Mouse (Mus musculus) hindbrain, embryonic 16.5 days (tissue): ENCODE data around the gene Plekhg6. TPM values are rescaled to one million over a fixed set of nuclear protein-coding genes. Genes with fewer than 3 reads are reported as not detected.

ENCODE experiments used
- ATAC-seq: fragments of 200-750 bp; cut with Nextera tagmentation; 2 replicates; pipeline ENCODE4 v1.8.0; 2017; ENCODE audit warnings: moderate TSS enrichment, moderate library complexity
- H3K27ac ChIP-seq: fragments of 300-500 bp; sonication (generic); 2 replicates; pipeline ENCODE4 v1.5.1; 2014; ENCODE audit warnings: low read depth, mild to moderate bottlenecking, control low read depth, low read length, moderate library complexity
- H3K27me3 ChIP-seq: fragments of 300-500 bp; sonication (generic); replicated peaks from 2 replicates; pipeline ENCODE4 v1.6.1; 2014; ENCODE audit warnings: low read length; ENCODE audit not compliant: control insufficient read depth, insufficient read depth
- H3K36me3 ChIP-seq: fragments of 300-500 bp; sonication (generic); 2 replicates; pipeline ENCODE4 v1.6.1; 2014; ENCODE audit warnings: mild to moderate bottlenecking, low read length, moderate library complexity, mixed read lengths; ENCODE audit not compliant: control insufficient read depth, insufficient read depth
- H3K4me1 ChIP-seq: fragments of 300-500 bp; sonication (generic); 2 replicates; pipeline ENCODE4 v1.6.1; 2014; ENCODE audit warnings: low read depth, low read length; ENCODE audit not compliant: control insufficient read depth, insufficient read depth
- H3K4me2 ChIP-seq: fragments of 300-500 bp; sonication (generic); 2 replicates; pipeline ENCODE4 v1.6.1; 2014; ENCODE audit warnings: mild to moderate bottlenecking, low read length, control low read depth, moderate library complexity
- H3K4me3 ChIP-seq: fragments of 300-500 bp; sonication (generic); 2 replicates; pipeline ENCODE4 v1.5.1; 2014; ENCODE audit warnings: mild to moderate bottlenecking, low read length, control low read depth, moderate library complexity
- H3K9ac ChIP-seq: fragments of 300-500 bp; sonication (generic); 2 replicates; pipeline ENCODE4 v1.6.1; 2014; ENCODE audit warnings: low read depth, mild to moderate bottlenecking, control low read depth, low read length, moderate library complexity
- H3K9me3 ChIP-seq: fragments of 300-500 bp; sonication (generic); 2 replicates; pipeline ENCODE4 v1.6.1; 2014; ENCODE audit warnings: mild to moderate bottlenecking, low read length, moderate library complexity; ENCODE audit not compliant: control insufficient read depth
- WGBS: fragments of 180-500 bp; shearing (Covaris S2); extraction: QIAGEN DNeasy Blood & Tissue Kit; methylation state at CpG from one replicate; pipeline ENCODE4 v1.1.7; 2014; 5-methylcytosine and 5-hydroxymethylcytosine counted together
- polyA plus RNA-seq: library from polyadenylated mRNA; unstranded; fragments of >200 nt; fragmentation: Nextera tagmentation; extraction: Ambion mirVana; gene quantifications from 2 replicates; pipeline ENCODE4 v1.2.1, GENCODE M21; 2015

Plekhg6 gene
- polyA plus RNA-seq, 1 experiment from 2014 or later: 0.30 TPM

GRCm38 (mm10) chr6:125344084-125344483, 36.5 kb downstream of the Plekhg6 start:
- WGBS: 38% methylated on average over 8 of the region's 8 CpGs
- ATAC-seq: no peak
- no peaks in the 10 kb centered on the region for H3K36me3 ChIP-seq

GRCm38 (mm10) chr6:125342198-125342597, 38.4 kb downstream of the Plekhg6 start:
- H3K4me1 ChIP-seq: no peaks in the 10 kb centered on the region
- WGBS: 44% methylated on average over 3 of the region's 3 CpGs
- no peaks in the 10 kb centered on the region for H3K9me3 ChIP-seq
- ATAC-seq: no peak
- no peak overlapping the region for H3K27ac ChIP-seq
- no peak overlapping the region for H3K4me3 ChIP-seq
- no peaks in the 10 kb centered on the region for H3K27me3 ChIP-seq
- H3K36me3 ChIP-seq: no peaks in the 10 kb centered on the region
- H3K4me2 ChIP-seq: no peak overlapping the region
- H3K9ac ChIP-seq: no peak overlapping the region

More at GRCm38 (mm10) chr6:125344084-125344483, 36.5 kb downstream of the Plekhg6 start:
- H3K4me3 ChIP-seq: no peak overlapping the region
- no peaks in the 10 kb centered on the region for H3K9me3 ChIP-seq
- H3K4me2 ChIP-seq: no peak overlapping the region
- no peak overlapping the region for H3K27ac ChIP-seq
- no peak overlapping the region for H3K9ac ChIP-seq
- H3K27me3 ChIP-seq: no peaks in the 10 kb centered on the region; the same call in 1 of the 2 replicates
- peaks cover 2% of the 10 kb centered on the region; the same call in 1 of the 2 replicates for H3K4me1 ChIP-seq

GRCm38 (mm10) chr6:125340244-125340643, 40.3 kb downstream of the Plekhg6 start:
- no peaks in the 10 kb centered on the region for H3K4me1 ChIP-seq
- no peaks in the 10 kb centered on the region for H3K36me3 ChIP-seq
- no peak overlapping the region for H3K9ac ChIP-seq
- no peaks in the 10 kb centered on the region for H3K9me3 ChIP-seq
- no peak overlapping the region for H3K4me2 ChIP-seq
- ATAC-seq: no peak
- WGBS: 85% methylated on average over 5 of the region's 5 CpGs
- H3K27ac ChIP-seq: no peak overlapping the region
- no peaks in the 10 kb centered on the region for H3K27me3 ChIP-seq
- no peak overlapping the region for H3K4me3 ChIP-seq

- Histone ChIP-seq H3K36me3 (no peaks in the 10 kb centered on the region), H3K4me1 (no peaks in the 10 kb centered on the region), H3K4me3 (no peak overlapping the region), H3K27me3 (no peaks in the 10 kb centered on the region), H3K4me2 (no peak overlapping the region), H3K9me3 (no peaks in the 10 kb centered on the region), H3K9ac (no peak overlapping the region), H3K27ac (no peak overlapping the region)
- ATAC-seq: no peak
- 77% methylated on average over 9 of the region's 9 CpGs for WGBS
Observed at GRCm38 (mm10) chr6:125338791-125339660, 41.6 kb downstream of the Plekhg6 start.

DNA sequence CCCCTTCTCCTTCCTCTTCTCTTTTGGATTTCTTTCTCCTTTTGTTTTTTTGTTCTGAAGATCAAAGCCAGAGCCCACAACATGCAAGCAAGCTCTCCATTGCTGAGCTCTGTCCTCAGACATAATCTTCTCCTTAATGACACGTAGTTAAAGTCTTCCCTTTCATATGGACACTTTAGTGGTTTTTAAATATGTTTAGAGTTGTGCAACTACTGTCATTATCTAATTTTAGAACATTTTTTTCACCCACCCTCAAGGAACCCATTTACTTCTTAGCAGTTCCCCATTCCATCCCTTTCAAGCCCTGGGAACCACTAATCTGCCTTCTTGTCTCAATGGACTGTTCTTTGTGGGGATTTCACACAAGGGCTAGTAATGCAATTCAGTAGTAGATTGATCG, 46.2 kb downstream of the Plekhg6 start:
- H3K9me3 ChIP-seq: no peaks in the 10 kb centered on the region
- no peaks in the 10 kb centered on the region for H3K27me3 ChIP-seq
- ATAC-seq: no peak
- H3K36me3 ChIP-seq: no peaks in the 10 kb centered on the region
- WGBS: 66% methylated on average over 2 of the region's 2 CpGs
- H3K4me2 ChIP-seq: no peak overlapping the region
- no peak overlapping the region for H3K4me3 ChIP-seq
- H3K9ac ChIP-seq: no peak overlapping the region
- H3K4me1 ChIP-seq: no peaks in the 10 kb centered on the region
- no peak overlapping the region for H3K27ac ChIP-seq

DNA sequence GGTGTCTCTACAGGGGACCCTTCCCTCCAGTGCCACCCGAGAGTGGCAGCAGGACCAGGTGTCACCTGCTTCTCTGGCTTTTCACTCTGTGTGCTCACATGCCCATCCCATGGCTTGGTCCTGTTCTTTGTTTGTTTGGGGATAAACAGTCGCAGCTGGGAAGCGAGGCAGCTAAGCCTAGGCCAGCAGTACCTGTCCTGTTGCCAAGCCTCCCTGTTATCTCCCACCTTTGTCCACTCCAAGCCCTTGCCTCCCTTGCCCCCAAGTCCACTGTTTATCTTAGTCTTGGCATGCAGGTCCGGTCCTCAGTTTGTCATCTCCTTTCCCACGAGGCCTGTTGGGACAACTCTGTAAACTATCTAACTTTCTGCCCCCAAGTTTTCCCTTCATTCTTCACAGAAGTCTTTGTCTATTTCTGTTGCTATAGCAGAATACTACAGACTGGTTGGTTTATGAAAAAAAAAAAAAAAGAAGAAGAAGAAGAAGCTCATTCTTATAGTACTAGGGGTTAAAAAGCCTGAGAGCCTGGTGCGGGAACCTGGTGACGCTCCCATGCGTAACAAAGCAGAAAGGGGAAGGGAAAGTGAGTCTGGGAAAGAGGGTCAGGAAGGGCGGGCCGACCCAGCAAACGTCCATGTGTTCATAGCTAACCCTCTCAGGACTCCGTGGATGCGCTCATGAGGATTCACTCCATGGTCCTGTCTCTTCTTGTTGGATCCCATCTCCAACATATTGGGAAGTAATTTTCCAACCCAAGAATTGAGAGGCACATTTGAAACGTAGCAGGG, 47.3 kb downstream of the Plekhg6 start:
- no peaks in the 10 kb centered on the region for H3K4me1 ChIP-seq
- H3K4me2 ChIP-seq: no peak overlapping the region
- WGBS: 81% methylated on average over 14 of the region's 14 CpGs
- H3K9me3 ChIP-seq: no peaks in the 10 kb centered on the region
- H3K36me3 ChIP-seq: no peaks in the 10 kb centered on the region
- no peak overlapping the region for H3K4me3 ChIP-seq
- H3K27me3 ChIP-seq: no peaks in the 10 kb centered on the region
- ATAC-seq: no peak
- no peak overlapping the region for H3K27ac ChIP-seq
- no peak overlapping the region for H3K9ac ChIP-seq

DNA sequence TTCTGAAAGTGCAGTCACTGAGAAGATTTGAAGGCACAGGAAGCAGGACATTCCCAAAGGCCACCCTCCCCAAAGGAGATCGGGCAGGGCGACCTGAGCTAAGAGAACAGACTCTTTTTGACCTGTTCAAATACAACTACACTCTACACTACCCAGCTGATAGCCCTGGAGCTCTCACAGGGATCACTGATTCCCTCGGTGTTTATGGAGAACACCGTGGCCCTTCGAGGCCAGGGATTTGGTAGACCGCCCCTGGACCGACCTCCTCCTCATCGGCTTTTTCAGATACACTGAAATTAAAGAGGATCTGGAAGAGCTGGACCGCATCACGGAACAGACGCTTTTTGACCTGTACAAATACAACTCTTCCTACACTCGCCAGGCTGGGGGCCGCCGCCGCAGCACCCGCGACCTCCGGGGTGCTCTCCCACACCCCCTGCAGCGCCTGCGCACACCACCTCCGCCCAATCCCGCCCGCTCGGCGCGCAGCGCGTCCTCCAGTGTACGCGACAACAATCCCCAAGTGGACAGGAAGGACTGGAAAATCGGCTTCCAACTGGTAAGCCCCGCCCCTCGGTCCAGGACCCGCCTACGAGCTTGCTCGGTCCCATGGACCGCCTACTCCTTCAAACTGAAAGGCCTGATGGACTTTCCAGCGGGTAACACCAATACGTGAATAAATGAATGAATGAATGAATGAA, 49.8 kb downstream of the Plekhg6 start:
- no peaks in the 10 kb centered on the region for H3K36me3 ChIP-seq
- peak overlapping the region; percentile 68 for H3K9ac ChIP-seq
- no peaks in the 10 kb centered on the region for H3K9me3 ChIP-seq
- WGBS: 2% methylated on average over 39 of the region's 39 CpGs
- H3K27ac ChIP-seq: no peak overlapping the region
- no peaks in the 10 kb centered on the region for H3K27me3 ChIP-seq
- H3K4me1 ChIP-seq: no peaks in the 10 kb centered on the region
- peak overlapping the region; percentile 88 for H3K4me2 ChIP-seq
- peak overlapping the region; percentile 51 for H3K4me3 ChIP-seq
- peak; percentile 91 for ATAC-seq

DNA sequence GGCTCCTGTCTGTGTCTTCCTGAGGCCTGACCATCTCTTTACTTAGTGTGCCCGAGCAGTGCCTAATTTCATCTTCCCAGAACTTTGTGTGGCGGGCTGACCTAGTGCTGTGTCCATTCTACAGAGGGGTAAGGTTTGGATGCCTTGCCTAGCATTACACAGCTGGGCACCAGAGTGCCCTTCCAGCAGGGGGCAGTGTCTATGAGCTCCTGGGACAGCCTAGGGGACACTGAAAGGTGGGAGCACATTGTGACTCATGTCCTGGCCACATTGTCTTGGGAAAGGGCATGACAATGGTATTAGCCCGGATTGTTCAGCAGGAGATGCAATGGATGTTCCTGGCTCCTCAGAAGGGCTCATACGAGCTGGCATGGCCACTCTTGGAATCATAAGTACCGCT, 52.4 kb downstream of the Plekhg6 start:
- H3K27ac ChIP-seq: no peak overlapping the region
- H3K4me3 ChIP-seq: no peak overlapping the region
- WGBS: 90% methylated on average over 5 of the region's 5 CpGs
- no peak for ATAC-seq
- H3K4me2 ChIP-seq: no peak overlapping the region
- H3K36me3 ChIP-seq: no peaks in the 10 kb centered on the region
- H3K9me3 ChIP-seq: no peaks in the 10 kb centered on the region
- no peaks in the 10 kb centered on the region for H3K27me3 ChIP-seq
- H3K9ac ChIP-seq: no peak overlapping the region
- no peaks in the 10 kb centered on the region for H3K4me1 ChIP-seq

DNA sequence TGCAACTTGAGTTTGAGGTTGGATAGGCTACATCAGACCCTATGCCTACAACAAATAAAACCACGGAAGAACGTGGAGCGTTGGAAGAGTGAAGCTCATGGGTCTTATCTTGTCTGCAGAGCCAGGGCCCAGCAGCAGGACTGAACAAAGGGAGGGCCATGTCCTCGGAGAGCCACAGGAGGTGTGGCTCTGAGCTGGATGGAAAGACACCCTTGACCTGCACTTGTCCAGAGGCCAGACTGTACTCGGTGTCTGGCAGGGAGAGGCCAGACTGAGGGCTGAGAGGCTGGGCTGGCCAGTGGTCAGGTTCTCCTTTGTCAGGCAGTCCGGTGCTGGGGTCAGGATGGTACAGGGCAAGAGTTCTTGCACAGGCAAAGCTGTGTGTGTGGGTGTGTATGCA, 55.3 kb downstream of the Plekhg6 start:
- Histone ChIP-seq H3K4me3 (no peak overlapping the region), H3K27me3 (peaks cover 11% of the 10 kb centered on the region), H3K27ac (no peak overlapping the region), H3K36me3 (no peaks in the 10 kb centered on the region), H3K9ac (no peak overlapping the region), H3K9me3 (no peaks in the 10 kb centered on the region), H3K4me2 (no peak overlapping the region), H3K4me1 (no peaks in the 10 kb centered on the region)
- no peak for ATAC-seq
- 69% methylated on average over 6 of the region's 6 CpGs for WGBS
